Mouse (Mus musculus): Measurements from ENCODE around the gene Dhcr24.

Gene Dhcr24

GRCm38 (mm10) chr4:106560846-106561781 lies at the start of gene Dhcr24:
Dhcr24 (plus strand) TSS chr4:106561038.
- DNase-seq (ENCODE audit: low spot score in 2 of 2) = peak; percentile 52 to 57

DNA sequence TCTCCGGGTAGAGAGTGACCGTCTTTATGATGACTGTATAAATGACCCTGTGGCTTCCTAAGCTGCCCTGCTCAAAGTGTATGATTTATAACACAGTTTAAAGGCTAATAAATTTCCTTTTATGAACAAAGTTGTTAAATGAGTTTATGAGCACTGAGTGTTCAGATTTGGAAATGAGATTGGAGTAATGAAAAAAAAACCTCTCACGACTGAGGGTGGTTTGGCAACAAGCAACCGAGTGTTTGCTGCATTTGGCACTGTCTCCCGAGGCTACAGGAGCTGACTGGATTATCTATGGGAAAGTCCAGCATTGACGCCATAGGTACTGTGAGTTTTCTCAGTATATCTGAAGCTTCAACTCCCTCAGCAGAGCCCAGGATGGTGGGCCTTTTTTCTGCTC lies 46.2 kb upstream of the Dhcr24 start:
- DNase-seq (ENCODE audit: low spot score in 2 of 2) = no peak

- no peak for DNase-seq (ENCODE audit: low spot score in 2 of 2)
Observed at GRCm38 (mm10) chr4:106522547-106522946, 38.3 kb upstream of the Dhcr24 start.

GRCm38 (mm10) chr4:106524131-106524530 lies 36.7 kb upstream of the Dhcr24 start:
- DNase-seq (ENCODE audit: low spot score in 2 of 2) = no peak

- DNase-seq (ENCODE audit: low spot score in 2 of 2) = no peak
Observed at GRCm38 (mm10) chr4:106525001-106525400, 35.8 kb upstream of the Dhcr24 start.

DNA sequence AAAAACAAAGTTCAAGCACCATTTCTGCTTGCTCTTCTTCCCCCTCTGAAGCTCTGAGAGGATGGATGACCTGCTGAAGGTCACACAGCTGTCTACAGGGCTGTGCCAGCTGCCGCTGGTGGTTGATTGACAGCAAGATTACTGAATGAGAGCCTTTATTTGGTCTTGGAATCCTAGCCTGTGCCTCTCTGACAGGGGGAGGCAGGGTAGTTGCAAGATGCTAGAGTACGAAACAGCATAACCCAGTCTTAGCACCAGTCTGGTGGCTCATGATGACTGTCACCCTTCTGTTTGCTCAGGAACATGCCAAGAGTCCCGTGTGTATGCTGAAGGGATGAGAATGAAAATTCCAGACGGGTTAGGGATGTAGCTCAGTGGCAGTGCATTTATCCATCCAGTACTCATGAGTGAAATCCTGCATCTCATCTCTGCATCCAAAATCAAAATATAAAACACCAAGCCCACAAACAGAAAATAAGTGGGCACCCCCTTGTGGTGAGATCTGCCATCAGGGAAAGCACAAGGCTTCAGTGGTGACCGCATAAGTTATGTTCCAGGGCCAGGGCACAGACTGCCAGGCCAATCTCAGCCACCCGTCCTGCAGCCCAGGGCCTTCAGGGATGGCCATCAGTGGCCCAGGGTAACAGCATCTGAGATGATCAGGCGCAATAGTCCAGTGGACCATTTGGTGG lies 32.8 kb upstream of the Dhcr24 start:
- no peak for DNase-seq (ENCODE audit: low spot score in 2 of 2)

GRCm38 (mm10) chr4:106529375-106530112 lies 31.3 kb upstream of the Dhcr24 start:
- peak; percentile 54 to 69 for DNase-seq (ENCODE audit: low spot score in 2 of 2)

DNA sequence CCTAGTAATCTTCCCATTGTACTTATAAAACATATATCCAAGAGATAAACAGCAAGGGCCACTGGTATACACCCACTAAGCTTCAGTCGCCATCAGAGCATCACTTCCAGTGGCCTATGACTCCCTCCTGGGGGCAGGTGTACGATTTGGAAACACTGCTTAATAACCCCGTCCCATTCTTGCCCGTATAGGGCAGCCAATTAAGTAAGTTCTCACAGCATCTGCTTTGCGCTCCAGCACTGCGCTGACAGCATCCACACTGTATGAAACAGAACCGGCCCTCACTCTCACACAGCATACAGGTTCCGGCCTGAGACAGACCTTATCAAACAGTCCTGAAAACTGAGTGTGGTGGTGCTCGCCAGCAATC lies 30.7 kb upstream of the Dhcr24 start:
- DNase-seq (ENCODE audit: low spot score in 2 of 2) = no peak

DNA sequence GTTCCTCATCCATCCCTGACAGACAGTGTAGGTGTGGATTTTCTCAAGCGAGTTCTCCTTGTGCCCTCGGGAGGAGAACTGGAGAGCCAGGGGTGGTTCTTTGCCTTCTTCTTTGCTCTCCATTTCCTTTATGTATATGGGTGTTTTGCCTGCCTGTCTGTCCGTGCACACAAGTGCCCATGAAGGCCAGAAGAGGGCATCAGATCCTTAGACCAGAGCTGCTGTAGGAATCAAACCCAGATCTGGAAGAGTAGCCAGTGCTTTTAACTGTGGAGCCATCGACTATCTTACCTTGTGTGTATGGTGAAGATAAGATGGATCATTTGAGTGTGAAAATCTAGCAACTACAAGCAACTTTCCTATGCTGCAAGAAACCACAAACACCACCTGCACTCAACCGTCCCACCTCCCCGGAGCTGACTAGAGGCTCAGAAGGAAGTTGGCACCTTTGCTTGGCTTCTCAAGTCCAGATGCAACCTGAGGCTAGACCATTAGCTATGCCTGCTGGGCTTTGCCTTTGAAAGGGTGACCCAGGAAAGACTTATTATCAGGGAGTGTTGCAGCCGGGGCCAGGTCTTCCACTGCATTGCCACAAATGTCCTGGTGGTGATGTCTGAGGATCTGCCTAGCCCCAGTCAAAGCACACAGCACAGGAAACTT lies 27.3 kb upstream of the Dhcr24 start:
- no peak for DNase-seq (ENCODE audit: low spot score in 2 of 2)

DNA sequence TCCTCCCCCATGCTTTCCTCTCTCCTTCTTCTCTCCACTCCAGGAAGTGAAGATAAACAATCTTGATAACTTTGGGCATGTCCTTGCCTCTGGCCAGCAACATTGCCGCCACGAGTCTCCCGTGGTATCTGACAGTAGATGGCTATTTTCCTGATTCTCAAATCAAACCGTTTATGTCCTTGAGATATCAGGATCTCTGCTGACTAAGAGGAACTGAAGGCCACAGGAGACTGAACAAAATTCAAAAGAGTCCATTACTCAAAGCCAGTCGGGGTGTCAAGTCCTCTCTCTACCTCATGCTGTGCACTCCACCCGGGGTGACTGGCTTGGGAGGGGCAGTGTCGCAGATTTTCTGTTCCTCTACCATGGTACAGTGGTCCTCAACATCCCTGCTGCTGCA lies 26.6 kb upstream of the Dhcr24 start:
- DNase-seq (ENCODE audit: low spot score in 2 of 2) = no peak

- no peak for DNase-seq (ENCODE audit: low spot score in 2 of 2)
Observed at GRCm38 (mm10) chr4:106539756-106540155, 21.1 kb upstream of the Dhcr24 start.

DNA sequence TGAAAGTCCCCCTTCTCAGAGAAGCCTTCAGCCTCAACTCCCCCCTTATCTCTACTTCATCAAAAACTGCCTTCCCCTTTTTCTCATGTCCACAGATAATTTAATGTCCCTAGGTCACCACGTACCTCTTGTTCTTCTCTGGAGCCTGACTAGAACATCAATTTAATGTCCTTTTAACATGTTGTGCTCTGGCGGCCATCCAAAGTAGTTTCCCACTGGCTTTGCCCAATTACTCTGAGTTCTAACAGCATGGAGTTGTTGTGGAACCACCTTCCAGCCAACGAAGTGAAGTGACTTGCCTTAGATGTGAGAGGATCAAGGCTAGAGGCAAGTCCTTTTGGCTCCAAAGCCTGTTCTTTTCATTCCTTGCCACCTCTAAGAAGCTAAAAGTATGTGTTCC lies 19.3 kb upstream of the Dhcr24 start:
- no peak for DNase-seq (ENCODE audit: low spot score in 2 of 2)

- DNase-seq (ENCODE audit: low spot score in 2 of 2) = no peak
Observed at GRCm38 (mm10) chr4:106542211-106542610, 18.6 kb upstream of the Dhcr24 start.

DNA sequence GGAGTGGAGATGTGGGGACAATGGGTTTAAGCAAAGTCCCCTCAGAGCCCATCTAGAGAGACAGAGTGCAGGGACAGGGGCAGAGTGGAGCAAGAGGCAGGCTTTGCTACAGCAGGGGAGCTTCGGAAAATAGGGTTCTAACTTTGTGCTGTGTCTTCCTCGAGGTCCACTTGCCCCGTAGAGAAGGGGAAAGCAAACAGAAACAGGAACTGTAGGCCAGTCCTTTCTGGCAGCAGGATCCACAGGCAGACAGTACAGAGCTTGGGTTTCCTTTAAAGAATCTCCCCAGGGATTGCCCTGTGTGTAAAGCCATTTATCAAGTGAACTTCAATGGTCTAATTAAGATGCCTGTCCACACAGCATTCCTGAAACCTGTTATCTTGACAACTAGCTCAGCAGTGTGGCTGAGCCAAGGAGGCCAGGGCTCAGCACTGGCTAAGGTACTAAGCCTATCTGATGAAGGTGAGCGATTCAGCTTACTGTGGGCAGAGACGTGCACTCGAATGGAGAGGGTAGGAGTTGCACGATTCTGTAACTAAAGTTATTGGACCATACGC lies 14.9 kb upstream of the Dhcr24 start:
- no peak for DNase-seq (ENCODE audit: low spot score in 2 of 2)

GRCm38 (mm10) chr4:106546896-106547295 lies 13.9 kb upstream of the Dhcr24 start:
- DNase-seq (ENCODE audit: low spot score in 2 of 2) = no peak

DNA sequence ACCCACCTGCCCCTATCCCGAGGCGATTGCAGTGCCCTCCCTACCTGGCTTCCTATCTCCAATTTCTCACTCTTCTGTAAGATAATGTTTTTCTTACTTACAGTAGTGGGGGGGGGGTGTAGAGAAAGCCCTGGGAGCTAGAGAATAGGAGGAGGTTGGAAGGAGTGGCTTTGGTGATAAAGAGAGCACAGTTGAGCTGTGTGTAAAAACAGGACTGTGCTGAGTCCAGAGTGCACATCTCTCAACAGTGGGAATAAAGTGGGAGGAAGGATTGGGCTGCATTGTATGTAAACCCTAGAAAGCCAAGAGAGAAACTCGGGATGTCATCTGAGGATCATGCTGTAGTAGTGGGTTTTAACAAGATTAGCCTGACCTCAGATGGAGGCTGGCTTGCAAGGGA lies 12.7 kb upstream of the Dhcr24 start:
- DNase-seq (ENCODE audit: low spot score in 2 of 2) = no peak

DNA sequence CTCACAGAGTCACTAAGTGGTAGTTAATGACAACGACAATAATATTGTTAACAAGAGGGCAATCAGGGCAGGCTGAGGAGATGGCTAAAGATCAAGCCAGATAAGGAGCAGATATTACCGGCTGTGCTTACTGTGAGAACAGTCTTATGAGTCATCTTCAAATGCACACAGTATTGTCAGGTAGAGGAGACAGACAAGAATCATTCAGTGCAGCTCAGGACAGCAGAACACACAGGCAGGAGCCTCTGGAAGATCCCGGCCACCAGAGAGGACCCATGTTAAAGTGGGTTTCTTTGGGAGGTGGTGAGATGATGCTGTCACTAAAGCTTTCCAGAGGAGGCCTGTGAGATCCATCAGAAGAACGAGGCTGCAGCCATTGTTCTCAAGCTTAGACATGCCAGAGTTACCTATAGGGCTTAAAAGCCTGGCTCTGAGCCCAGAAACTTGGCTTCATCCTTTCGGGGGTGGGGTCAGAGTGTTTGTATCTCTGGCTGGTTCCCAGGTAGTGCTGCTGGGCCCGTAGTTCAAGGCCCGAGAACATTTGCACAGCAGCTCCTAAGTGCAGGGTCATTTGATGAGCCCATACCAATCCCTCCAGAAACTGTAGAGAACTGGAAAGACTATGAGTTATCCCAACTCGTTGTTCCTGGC lies 10.2 kb upstream of the Dhcr24 start:
- no peak for DNase-seq (ENCODE audit: low spot score in 2 of 2)

GRCm38 (mm10) chr4:106557262-106557661 lies 3.6 kb upstream of the Dhcr24 start:
- no peak for DNase-seq (ENCODE audit: low spot score in 2 of 2)

DNA sequence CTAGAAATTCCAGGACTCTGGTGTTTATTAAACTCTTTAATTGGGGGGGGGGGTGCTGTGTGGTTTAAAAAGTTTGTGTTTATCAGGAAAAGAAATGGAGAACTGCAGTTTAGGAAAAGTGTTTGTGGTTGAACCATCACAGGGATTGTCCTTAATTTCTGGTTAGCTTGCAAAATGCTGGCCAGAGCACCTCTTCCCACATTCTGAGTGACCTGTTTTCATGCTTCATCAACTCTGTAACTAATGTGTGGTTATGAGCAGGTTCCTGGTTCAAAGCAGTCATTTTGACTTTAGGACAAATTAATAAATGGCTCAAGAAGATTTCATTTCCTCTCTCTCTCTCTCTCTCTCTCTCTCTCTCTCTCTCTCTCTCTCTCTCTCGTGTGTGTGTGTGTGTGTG lies 2.9 kb upstream of the Dhcr24 start:
- DNase-seq (ENCODE audit: low spot score in 2 of 2) = no peak

GRCm38 (mm10) chr4:106559343-106560212 lies 1.3 kb upstream of the Dhcr24 start:
- no peak for DNase-seq (ENCODE audit: low spot score in 2 of 2)
